Mouse (Mus musculus): Measurements from ENCODE around the gene Npr2. TPM values are rescaled to one million over a fixed set of nuclear protein-coding genes. Genes with fewer than 3 reads are reported as not detected.

The Npr2 gene
- total and polyA plus RNA-seq, 3 experiments, result 0.27 to 2.3 TPM; not detected in 1

GRCm38 (mm10) chr4:43656339-43657109, 24.8 kb downstream of the Npr2 start, which contains the start of gene Hint2 (continued):
- TF ChIP-seq ZMIZ1 (IDR thresholded peaks at IDR 0.05; ENCODE audit: low read depth, low read length), result 0 out of 2 replicates have a peak, but pooled peaks have one; percentile 32
- TF ChIP-seq POLR2AphosphoS5 (IDR thresholded peaks at IDR 0.05; ENCODE audit: borderline replicate concordance, low read depth, low read length), result no peak
- no peak for TF ChIP-seq CHD1 (IDR thresholded peaks at IDR 0.05; ENCODE audit: low read depth, low read length)
- no peak for TF ChIP-seq ZC3H11A (IDR thresholded peaks at IDR 0.05; ENCODE audit: low read depth, low read length)
- no peak for TF ChIP-seq USF2 (IDR thresholded peaks at IDR 0.05; ENCODE audit: borderline replicate concordance in 1 of 2, insufficient read depth in 1 of 2, low read depth in 1 of 2, low read length in 2 of 2)
- no peak for TF ChIP-seq E2F4 (IDR thresholded peaks at IDR 0.05; ENCODE audit: borderline replicate concordance, low read depth, low read length)
- no peak for TF ChIP-seq GABPA (IDR thresholded peaks at IDR 0.05; ENCODE audit: low read depth, low read length)
- TF ChIP-seq MAZ (IDR thresholded peaks at IDR 0.05; ENCODE audit: low read depth, low read length), result 0 out of 2 replicates have a peak, but pooled peaks have one; percentile 5
- TF ChIP-seq SMC3 (IDR thresholded peaks at IDR 0.05; ENCODE audit: low read depth, low read length), result no peak
- no peak for TF ChIP-seq BHLHE40 (IDR thresholded peaks at IDR 0.05; ENCODE audit: borderline replicate concordance, low read depth, low read length)
- TF ChIP-seq RAD21 (IDR thresholded peaks at IDR 0.05; ENCODE audit: low read depth, low read length), result no peak
- no peak for TF ChIP-seq KAT2A (conservative IDR thresholded peaks at IDR 0.05; ENCODE audit: low read depth, low read length)
- TF ChIP-seq EP300 (IDR thresholded peaks at IDR 0.05; ENCODE audit: low read depth in 1 of 2, low read length in 2 of 2), result no peak
- no peak for TF ChIP-seq MEF2A (IDR thresholded peaks at IDR 0.05; ENCODE audit: extremely low read depth, insufficient replicate concordance, low read depth, low read length, poor library complexity, severe bottlenecking)
- no peak; the same call in 1 of the 2 replicates for TF ChIP-seq MAX (IDR thresholded peaks at IDR 0.05; ENCODE audit: low read length)
- no peak for TF ChIP-seq MYC (IDR thresholded peaks at IDR 0.05; ENCODE audit: low read depth, low read length)

- Histone ChIP-seq H3K27me3 (ENCODE audit: control insufficient read depth in 1 of 2, insufficient read depth in 2 of 2, low read length in 2 of 2) (peaks cover 0 to 5% of the 10 kb centered on the region in 2 experiments; a peak in 3 of 4 replicates), H3K9ac (ENCODE audit: control insufficient read depth, low read depth, low read length, poor library complexity, severe bottlenecking) (no peak overlapping the region), H3K9me3 (replicated peaks; ENCODE audit: insufficient read depth, low read length) (no peaks in the 10 kb centered on the region), H3K4me3 (ENCODE audit: control insufficient read depth in 1 of 2, insufficient read depth in 1 of 2, low read depth in 2 of 2, low read length in 2 of 2) (peak overlapping the region; percentile 76 to 80; a peak in 3 of 4 replicates), H3K79me2 (ENCODE audit: control insufficient read depth, insufficient read depth, low read length, poor library complexity) (peaks cover 3% of the 10 kb centered on the region; the same call in 1 of the 2 replicates), H3K36me3 (ENCODE audit: control insufficient read depth in 1 of 2, insufficient read depth in 2 of 2, low read length in 2 of 2) (peaks cover 0 to 8% of the 10 kb centered on the region in 2 experiments; a peak in 2 of 4 replicates), H3K27ac (ENCODE audit: control insufficient read depth, low read depth, low read length) (no peak overlapping the region), H3K4me1 (ENCODE audit: control insufficient read depth in 1 of 2, insufficient read depth in 2 of 2, low read length in 2 of 2) (peaks cover 0 to 12% of the 10 kb centered on the region in 2 experiments; a peak in 1 of 4 replicates)
- DNase-seq (ENCODE audit: low read depth, low spot score), result peak; percentile 65
- no peak for TF ChIP-seq POLR2A (IDR thresholded peaks at IDR 0.05; ENCODE audit: control insufficient read depth in 1 of 2, insufficient read depth in 1 of 2, low read depth in 1 of 2, low read length in 2 of 2, poor library complexity in 1 of 2)
- TF ChIP-seq CTCF (IDR thresholded peaks at IDR 0.05 in 2 of 3, conservative IDR thresholded peaks at IDR 0.05 in 1 of 3; ENCODE audit: control insufficient read depth in 1 of 3, insufficient read depth in 1 of 3, low read depth in 2 of 3, low read length in 3 of 3, poor library complexity in 1 of 3, severe bottlenecking in 1 of 3), result peak in 2 of 3 experiments; percentile 34 to 40; a peak in 5 of 6 replicates
Observed at GRCm38 (mm10) chr4:43657146-43657545, 25.4 kb downstream of the Npr2 start.
